Mouse (Mus musculus): Measurements from ENCODE around the gene Nup93.

Nup93 gene

GRCm38 (mm10) chr8:94317249-94317648 lies 102.9 kb downstream of the Nup93 start:
- DNase-seq (ENCODE audit: low spot score) = no peak

DNA sequence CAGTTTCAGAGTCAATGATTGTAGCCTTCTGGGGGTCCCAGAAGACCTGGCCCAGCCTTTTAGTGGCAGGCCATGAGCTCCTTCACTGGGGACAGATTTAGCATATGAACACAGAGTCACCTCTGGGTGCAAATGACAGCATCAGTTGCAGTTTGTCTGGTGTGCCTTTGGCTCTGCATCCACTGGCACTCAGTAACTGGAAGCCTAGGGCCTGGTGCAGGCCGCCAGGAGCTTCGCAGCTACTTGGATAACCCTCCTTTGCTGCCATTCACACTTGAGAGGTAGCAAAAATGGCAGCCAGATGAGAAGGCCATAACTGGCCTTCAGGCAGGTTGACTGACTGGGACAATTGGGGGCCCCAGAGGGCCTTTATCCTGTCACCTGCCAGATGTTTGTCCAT lies 103.3 kb downstream of the Nup93 start:
- DNase-seq (ENCODE audit: low spot score) = no peak

DNA sequence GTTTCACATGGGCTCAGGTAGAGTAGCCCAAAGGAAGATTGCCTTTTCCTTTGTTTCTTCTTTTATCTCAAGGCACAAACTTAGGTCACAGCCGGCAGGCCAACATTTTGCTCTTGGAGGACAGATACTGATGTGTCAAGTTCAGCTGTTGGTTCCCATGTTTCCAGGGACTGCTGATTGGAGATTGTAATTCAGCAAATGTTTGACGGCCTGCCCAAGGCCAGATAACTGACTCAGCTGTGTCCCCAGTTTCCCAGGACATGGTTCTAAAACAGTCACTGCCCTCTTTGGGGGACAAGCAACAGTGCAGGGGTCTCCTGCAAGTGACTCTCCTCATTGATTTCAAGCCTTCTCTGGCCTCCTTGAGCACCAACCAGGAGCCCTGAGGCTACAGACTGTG lies 105.7 kb downstream of the Nup93 start:
- DNase-seq (ENCODE audit: low spot score) = no peak

GRCm38 (mm10) chr8:94322083-94322482 lies 107.7 kb downstream of the Nup93 start:
- DNase-seq (ENCODE audit: low spot score) = no peak

DNA sequence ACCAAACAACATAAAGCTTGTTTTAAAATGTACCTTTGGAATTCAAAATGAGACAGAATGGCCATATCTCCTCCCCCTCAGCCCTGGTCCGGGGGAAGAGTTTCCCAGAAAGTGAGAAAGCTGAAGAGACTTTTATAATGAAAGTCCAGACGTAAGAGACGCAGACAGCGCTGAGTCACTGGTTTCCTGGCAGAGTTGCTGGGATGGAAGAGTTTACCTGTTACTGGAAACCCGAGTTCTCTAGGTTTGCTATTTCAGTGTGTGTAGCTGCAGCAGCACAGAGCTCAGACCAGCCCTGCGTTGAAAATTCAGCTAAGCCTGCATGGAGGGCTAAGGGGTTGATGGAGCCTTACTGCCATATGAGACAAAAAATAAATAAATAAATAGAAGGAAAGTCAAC lies 108.7 kb downstream of the Nup93 start:
- DNase-seq (ENCODE audit: low spot score) = no peak

GRCm38 (mm10) chr8:94324071-94324470 lies 109.7 kb downstream of the Nup93 start:
- no peak for DNase-seq (ENCODE audit: low spot score)

DNA sequence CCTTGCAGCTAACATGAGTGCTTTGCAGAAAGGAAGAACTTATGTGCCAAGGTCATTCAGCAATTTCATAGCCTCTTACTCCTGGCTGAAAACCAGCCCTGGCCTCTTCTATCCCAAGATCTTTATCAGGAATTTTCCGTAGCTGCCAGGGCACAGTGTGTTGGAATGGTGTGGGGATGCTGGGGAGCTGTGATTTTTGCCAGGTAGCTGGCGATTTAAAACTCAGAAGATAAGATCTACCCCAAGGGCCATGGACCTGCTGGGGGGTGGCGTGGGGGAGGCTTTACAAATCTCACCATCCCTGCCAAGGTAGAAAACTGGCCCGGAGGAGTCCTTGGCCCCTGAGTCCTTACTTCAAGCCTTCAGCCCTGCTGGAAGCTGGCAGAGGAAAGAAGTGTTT lies 111.7 kb downstream of the Nup93 start:
- no peak for DNase-seq (ENCODE audit: low spot score)

DNA sequence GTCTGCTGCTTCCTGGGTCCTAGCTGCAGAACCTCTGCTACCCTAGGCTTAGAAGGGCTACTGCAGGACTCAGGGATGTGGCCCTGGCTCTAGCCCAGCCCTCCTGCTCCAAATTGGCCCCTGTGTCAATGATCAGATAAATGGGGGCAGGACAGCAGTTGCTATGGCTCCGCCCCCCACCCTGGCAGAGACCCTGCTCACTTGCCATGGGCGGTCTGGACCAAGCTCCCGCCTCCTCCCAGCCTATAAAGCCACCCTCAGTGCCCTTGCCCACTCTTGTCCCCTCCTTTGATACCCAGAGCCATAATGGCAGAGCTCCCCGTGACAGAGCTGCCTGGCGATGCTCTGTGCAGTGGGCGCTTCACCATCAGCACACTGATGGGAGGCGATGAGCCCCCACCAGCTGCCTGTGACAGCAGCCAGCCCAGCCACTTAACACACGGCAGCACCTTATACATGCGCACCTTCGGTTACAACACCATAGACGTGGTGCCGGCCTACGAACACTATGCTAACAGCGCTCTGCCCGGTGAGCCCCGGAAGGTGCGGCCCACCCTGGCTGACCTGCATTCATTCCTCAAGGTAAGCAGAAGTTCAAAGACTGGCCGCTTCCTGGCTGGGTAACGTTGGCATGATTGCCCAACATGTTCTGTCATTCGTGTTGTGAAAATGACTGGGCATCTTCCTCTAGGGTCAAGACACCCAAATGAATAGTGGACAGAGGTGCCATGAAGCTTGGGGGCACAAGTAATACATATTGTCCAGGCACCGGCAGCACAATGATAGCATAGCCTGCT lies 114.8 kb downstream of the Nup93 start, which contains the start of gene Slc12a3:
TSS of gene Slc12a3 (plus strand) at position 270 of the 797 bp plus-strand sequence.
- no peak for DNase-seq (ENCODE audit: low spot score)

DNA sequence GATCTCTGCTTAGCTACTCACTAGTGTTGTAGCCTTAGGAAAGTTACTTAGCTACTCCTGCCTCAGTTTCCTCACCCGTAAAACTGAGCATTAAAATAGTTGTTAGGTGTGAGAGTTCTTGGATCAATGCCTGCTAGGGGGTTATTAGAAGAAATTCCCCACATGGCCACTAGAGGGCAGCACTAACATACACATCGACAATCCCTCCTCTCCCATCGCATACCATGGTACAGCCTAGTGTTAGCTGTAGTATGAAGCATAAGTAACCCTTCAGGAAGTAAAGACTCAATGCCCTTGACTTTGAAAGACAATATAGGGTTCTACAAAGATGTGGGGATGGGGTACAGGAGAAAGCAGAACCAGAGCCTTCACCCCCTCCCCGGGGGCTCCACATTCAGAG lies 116.4 kb downstream of the Nup93 start:
- DNase-seq (ENCODE audit: low spot score) = peak; percentile 89

DNA sequence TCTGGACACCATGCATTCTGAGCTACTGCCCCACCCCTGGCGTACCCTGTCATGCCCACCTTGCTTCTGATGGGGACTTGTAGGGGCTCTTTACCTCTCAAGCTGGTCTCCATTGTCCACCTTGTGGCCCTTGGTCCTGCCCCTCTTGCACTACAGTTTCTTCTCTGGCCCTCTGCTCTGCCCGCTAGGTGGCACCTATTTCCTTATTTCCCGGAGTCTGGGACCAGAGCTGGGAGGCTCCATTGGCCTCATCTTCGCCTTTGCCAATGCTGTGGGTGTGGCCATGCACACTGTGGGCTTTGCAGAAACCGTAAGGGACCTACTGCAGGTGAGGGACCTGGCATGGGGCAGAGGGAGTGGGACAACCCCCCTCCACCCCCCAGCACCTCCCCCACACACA lies 119.0 kb downstream of the Nup93 start:
- peak; percentile 5 for DNase-seq (ENCODE audit: low spot score)

DNA sequence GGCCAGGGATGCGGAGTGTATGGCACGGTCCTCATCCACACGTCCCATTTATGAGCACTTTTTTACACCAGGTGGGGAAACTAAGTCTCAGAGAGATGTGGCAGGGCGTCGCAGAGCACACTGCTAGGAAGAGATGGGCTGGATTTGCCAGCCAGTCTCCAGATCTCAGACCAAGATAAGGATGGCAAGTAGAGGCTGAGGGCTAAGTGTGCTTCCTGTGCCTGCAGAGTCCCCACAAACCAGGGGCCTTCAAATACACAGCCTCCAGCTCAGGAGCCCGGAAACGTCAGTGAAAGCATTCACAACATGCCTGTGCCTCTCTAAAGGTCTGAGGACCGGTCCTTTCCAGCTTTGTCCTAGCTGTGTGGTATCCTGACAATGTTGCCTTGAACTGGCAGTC lies 123.2 kb downstream of the Nup93 start:
- DNase-seq (ENCODE audit: low spot score) = no peak

DNA sequence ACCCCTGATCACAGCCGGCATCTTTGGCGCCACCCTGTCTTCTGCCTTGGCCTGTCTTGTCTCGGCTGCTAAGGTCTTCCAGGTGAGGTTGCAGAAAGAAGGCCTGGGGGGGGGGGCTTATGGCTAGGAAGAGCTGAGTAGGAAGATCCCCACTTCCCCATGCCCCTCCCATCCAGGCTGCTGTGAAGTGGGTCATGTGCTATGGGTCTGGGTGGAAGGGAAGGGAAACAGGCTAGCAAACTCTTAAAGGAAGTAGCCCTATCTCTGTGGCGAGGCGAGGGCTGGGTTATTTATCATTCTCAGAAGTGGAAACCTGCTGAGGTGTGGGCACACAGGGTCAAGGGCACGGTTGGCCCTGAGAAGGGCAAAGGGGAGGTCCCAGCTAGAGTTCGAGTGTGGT lies 126.4 kb downstream of the Nup93 start:
- DNase-seq (ENCODE audit: low spot score) = no peak

GRCm38 (mm10) chr8:94342691-94343090 lies 128.3 kb downstream of the Nup93 start:
- DNase-seq (ENCODE audit: low spot score) = no peak

- DNase-seq (ENCODE audit: low spot score) = peak; percentile 79
Observed at GRCm38 (mm10) chr8:94343290-94343689, 128.9 kb downstream of the Nup93 start.

GRCm38 (mm10) chr8:94343778-94344320 lies 129.5 kb downstream of the Nup93 start:
- DNase-seq (ENCODE audit: low spot score) = no peak

DNA sequence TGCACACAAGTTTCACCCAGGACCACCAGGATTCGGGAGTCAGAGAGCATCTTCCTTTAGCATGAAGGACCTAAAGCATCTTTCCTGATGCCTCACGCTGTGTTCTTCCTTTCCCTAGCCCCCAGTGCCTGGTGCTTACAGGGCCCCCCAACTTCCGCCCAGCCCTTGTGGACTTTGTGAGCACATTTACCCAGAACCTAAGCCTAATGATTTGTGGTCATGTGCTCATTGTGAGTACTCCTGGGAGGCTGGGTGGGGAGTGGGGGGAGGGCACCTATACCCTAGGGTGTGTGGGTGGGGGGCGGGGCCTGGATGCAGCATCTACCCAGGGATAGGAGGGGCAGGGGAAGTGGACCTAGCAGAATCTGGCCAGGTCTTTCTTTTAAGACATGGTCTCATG lies 131.3 kb downstream of the Nup93 start:
- DNase-seq (ENCODE audit: low spot score) = no peak

- DNase-seq (ENCODE audit: low spot score) = no peak
Observed at GRCm38 (mm10) chr8:94346264-94346663, 131.9 kb downstream of the Nup93 start.

- no peak for DNase-seq (ENCODE audit: low spot score)
Observed at GRCm38 (mm10) chr8:94348425-94348824, 134.1 kb downstream of the Nup93 start.

DNA sequence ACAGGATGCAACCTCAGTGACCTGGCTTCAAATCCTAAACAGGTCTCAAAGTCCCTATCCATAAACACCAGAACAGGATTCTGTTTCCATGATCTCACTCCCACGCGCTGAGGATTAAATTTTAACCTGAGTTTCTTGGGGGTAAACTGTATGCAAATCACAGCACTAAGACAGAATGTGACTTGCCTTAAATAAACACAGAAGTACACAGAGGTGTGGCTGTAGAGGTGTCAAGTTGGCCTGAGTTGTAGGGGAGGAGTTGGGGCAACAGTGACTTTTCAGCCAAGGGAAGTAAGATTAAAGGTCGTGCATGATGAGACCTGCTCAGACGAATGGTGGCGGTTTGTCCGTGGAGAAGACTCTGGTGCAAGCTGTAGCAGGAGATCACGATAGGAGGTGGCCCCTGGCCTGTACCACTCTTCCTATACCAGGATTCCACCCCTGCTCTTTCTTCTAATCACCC lies 139.7 kb downstream of the Nup93 start:
- no peak for DNase-seq (ENCODE audit: low spot score)

DNA sequence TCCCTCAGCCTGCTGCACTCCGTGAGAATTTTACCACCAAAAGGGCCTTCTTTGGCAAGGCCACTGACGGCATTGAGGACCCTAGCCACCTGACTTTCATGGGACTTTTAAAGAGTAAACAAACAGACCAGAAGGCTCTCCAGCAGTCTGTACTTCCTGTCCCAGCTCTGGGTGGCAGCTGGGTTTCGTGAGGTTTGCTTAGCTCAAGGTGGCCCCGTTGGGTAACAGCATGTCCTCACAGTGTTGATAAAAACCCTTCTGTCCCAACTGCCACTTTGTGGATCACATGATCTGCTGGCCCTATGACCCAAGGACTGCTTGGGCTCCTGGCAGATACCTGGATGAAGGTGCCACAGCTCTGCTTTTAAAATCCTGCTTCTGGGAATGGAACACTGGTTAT lies 140.2 kb downstream of the Nup93 start:
- no peak for DNase-seq (ENCODE audit: low spot score)

GRCm38 (mm10) chr8:94357220-94357619 lies 142.9 kb downstream of the Nup93 start:
- no peak for DNase-seq (ENCODE audit: low spot score)

GRCm38 (mm10) chr8:94358541-94358940 lies 144.2 kb downstream of the Nup93 start:
- no peak for DNase-seq (ENCODE audit: low spot score)

DNA sequence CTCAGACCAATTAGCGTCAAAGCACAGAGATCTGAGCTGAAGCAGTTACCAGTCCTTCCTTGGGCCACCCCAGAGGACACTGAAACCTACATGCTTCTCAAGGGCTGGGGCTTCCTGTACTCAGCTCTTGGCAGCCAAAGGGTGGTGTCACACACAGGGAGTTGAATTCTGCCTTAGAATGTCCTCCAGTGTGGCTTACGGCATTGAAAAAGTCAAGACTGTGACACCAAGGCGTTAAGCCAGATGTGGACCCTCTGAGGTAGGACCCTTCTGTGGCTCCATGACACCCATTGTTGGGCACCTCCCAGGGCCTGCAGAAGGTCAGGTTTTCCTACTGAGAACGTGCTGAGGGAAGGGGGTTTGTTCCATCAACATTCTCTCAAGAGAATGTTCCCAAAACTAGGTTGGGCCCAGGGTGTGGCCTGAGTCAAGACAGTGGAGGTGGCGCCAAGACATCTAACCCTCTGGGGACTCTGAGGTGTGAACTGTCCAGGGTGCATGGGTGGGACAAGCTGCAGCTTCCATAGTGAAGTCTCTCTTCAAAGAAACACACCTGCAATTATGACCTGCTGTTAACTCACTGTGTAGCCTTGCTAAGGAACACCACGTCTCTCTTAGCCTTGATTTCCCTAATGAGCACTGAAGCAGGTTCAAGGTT lies 147.5 kb downstream of the Nup93 start:
- no peak for DNase-seq (ENCODE audit: low spot score)
